Mouse (Mus musculus) embryonic fibroblast, embryonic 13.5 days (primary cell): ENCODE data around the gene Cxcr3.

Experiments
- CTCF ChIP-seq: IDR thresholded peaks from 2 replicates; pipeline ENCODE4 v1.5.1; 2011; ENCODE audit warnings: mild to moderate bottlenecking, control low read depth, low read length, moderate library complexity, borderline replicate concordance; ENCODE audit not compliant: insufficient read depth
- POLR2A ChIP-seq: IDR thresholded peaks from 2 replicates; pipeline ENCODE4 v1.6.1; 2011; ENCODE audit warnings: low read depth, mild to moderate bottlenecking, control low read depth, low read length, moderate library complexity

- TF ChIP-seq CTCF (no peak), POLR2A (no peak)
These were observed 3.1 kb upstream of the Cxcr3 start for GRCm38 (mm10) chrX:101737201-101737600.
